Mouse (Mus musculus) small intestine, adult 10 weeks (tissue): ENCODE results near the gene Rpl9-ps1. TPM values are rescaled to one million over a fixed set of nuclear protein-coding genes. Genes with fewer than 3 reads are reported as not detected.

Experiments
- polyA plus RNA-seq: library from polyadenylated mRNA; stranded (reverse); fragments of 350-450 nt; fragmentation: Illumina TruSeq; extraction: RNeasy Lipid Tissue Mini Kit (QIAGEN cat#74804); gene quantifications from one replicate; pipeline ENCODE4 v1.2.3, GENCODE M21; 2014; ENCODE audit warnings: low replicate concordance

Rpl9-ps1 gene
- not detected for polyA plus RNA-seq

GRCm38 (mm10) chr11:83645521-83645920 is at the start of gene Rpl9-ps1:
Gene Rpl9-ps1 (minus strand): TSS chr11:83645621.

GRCm38 (mm10) chr11:83662204-83662603 is 16.8 kb upstream of the Rpl9-ps1 start, which contains the start of gene Ccl4:
Gene Ccl4 (plus strand): TSS chr11:83662584.

DNA sequence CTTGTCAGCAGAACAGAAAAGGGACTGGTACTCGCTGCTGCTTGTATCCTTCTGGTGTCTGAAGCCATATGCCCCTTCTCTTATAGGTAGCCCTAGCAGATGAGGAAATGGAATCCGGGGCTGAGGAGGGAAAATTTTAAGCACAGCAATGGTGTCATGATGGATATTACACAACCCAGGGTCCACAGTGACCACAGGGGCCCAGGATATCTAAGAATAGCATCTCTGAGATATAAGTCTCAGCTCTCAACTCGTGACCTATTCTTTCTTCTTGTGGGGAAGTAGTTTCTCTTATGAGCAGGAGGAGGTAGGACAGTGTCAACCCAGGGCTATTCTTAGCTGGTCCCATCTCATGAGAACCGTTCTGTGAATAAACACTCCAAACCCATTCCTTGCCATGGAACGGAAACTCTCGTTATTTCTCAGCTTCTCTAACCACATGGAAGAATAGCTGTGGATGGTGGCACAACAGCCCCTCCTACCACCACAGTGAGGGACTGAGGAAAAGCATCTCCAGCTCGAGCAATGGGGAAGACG is 4.0 kb upstream of the Rpl9-ps1 start, which contains the start of gene Ccl3:
Ccl3 (minus strand) TSS at position 51 of the 537 bp plus-strand sequence.

Other genes starting within 250 kb of the Rpl9-ps1 start
- not detected for gene Rasl10b, start 236.5 kb downstream of the Rpl9-ps1 start, polyA plus RNA-seq
- not detected for gene Gas2l2, start 216.2 kb downstream of the Rpl9-ps1 start, polyA plus RNA-seq
- not detected for gene 1700020L24Rik, start 207.9 kb downstream of the Rpl9-ps1 start, polyA plus RNA-seq
- gene Mmp28, start 182.6 kb downstream of the Rpl9-ps1 start, polyA plus RNA-seq: 0.19 TPM
- gene Taf15, start 172.5 kb downstream of the Rpl9-ps1 start, polyA plus RNA-seq: 343 TPM
- gene Heatr9, start 123.4 kb downstream of the Rpl9-ps1 start, polyA plus RNA-seq: not detected
- gene Ccl5, start 115.1 kb downstream of the Rpl9-ps1 start, polyA plus RNA-seq: 15.4 TPM
- 20.5 TPM for gene Ccl9, start 67.0 kb downstream of the Rpl9-ps1 start, polyA plus RNA-seq
- 311 TPM for gene Ccl6, start 52.5 kb downstream of the Rpl9-ps1 start, polyA plus RNA-seq
- gene Ccl3, start 3.7 kb upstream of the Rpl9-ps1 start, polyA plus RNA-seq: 1.9 TPM
- not detected for gene Ccl4, start 17.0 kb upstream of the Rpl9-ps1 start, polyA plus RNA-seq
- gene Wfdc17, start 58.4 kb upstream of the Rpl9-ps1 start, polyA plus RNA-seq: 24.5 TPM
- gene Wfdc18, start 63.4 kb upstream of the Rpl9-ps1 start, polyA plus RNA-seq: not detected
- gene Wfdc21, start 101.3 kb upstream of the Rpl9-ps1 start, polyA plus RNA-seq: 5.0 TPM
- 6.8 TPM for gene Heatr6, start 108.1 kb upstream of the Rpl9-ps1 start, polyA plus RNA-seq
- gene Hnf1b, start 204.4 kb upstream of the Rpl9-ps1 start, polyA plus RNA-seq: 6.3 TPM